Mouse (Mus musculus) spleen, adult 10 weeks (tissue): ENCODE measurements around the gene Myh9. TPM values are rescaled to one million over a fixed set of nuclear protein-coding genes. Genes with fewer than 3 reads are reported as not detected.

Source experiments
- polyA plus RNA-seq: library from polyadenylated mRNA; stranded (reverse); fragments of 350-450 nt; fragmentation: Illumina TruSeq; extraction: RNeasy Lipid Tissue Mini Kit (QIAGEN cat#74804); gene quantifications from one replicate; pipeline ENCODE4 v1.2.3, GENCODE M21; 2015; ENCODE audit warnings: low replicate concordance; ENCODE audit not compliant: insufficient read depth

The Myh9 gene
- 209 TPM for polyA plus RNA-seq

GRCm38 (mm10) chr15:77842047-77842843 lies at the start of gene Myh9:
Myh9 (minus strand) TSS chr15:77842175.

GRCm38 (mm10) chr15:77756848-77757247 lies 85.1 kb downstream of the Myh9 start, which contains the start of gene Apol8:
Apol8 (minus strand) TSS chr15:77757003.

GRCm38 (mm10) chr15:77728739-77729138 lies 113.2 kb downstream of the Myh9 start, which contains the start of gene Apol9b:
Apol9b (plus strand) TSS chr15:77729039.

Other genes starting within 250 kb of the Myh9 start
- 7.3 TPM for gene Apol10b, start 246.1 kb downstream of the Myh9 start, polyA plus RNA-seq
- not detected for gene Gm36245, start 242.9 kb downstream of the Myh9 start, polyA plus RNA-seq
- gene Apol11b, start 198.9 kb downstream of the Myh9 start, polyA plus RNA-seq, result 19.8 TPM
- 42.7 TPM for gene Apol7e, start 143.3 kb downstream of the Myh9 start, polyA plus RNA-seq
- gene Apol9b, start 113.1 kb downstream of the Myh9 start, polyA plus RNA-seq, result 1.7 TPM
- gene Apol8, start 85.2 kb downstream of the Myh9 start, polyA plus RNA-seq, result 4.1 TPM
- gene Txn2, start 86.8 kb upstream of the Myh9 start, polyA plus RNA-seq, result 63.1 TPM
- 9.0 TPM for gene Foxred2, start 114.5 kb upstream of the Myh9 start, polyA plus RNA-seq
- gene Eif3d, start 128.6 kb upstream of the Myh9 start, polyA plus RNA-seq, result 97.7 TPM